Mouse (Mus musculus): ENCODE results near the gene Bdh1. TPM values are rescaled to one million over a fixed set of nuclear protein-coding genes. Genes with fewer than 3 reads are reported as not detected.
"Not testable (repeated sequence)": the region's sequence is repeated elsewhere in the genome, so short reads cannot be mapped to it uniquely, and the experiment has no call there.

Gene Bdh1
- total and polyA plus RNA-seq, 2 experiments from 2014 or later, result 4.2 to 9.5 TPM

DNA sequence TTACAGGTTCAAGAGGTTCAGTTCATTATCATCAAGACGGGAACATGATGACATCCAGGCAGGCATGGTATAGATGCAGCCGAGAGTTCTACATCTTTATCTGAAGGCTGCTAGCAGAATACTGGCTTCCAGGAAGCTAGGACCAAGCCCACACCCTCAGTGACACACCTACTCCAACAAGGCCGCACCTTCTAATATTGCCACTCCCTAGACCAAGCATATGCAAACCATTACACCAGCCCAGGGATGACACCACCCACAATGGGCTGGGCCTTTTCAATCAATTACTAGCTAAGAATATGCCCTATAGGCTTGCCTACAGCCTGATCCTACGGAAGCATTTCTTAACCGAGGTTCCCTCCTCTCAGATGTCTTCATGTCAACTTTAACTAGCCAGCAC, 42.9 kb downstream of the Bdh1 start:
- Histone ChIP-seq H3K27ac (ENCODE audit: low read depth) (no peak overlapping the region), H3K9ac (replicated peaks; ENCODE audit: low read depth, low read length) (no peak overlapping the region), H3K36me3 (replicated peaks; ENCODE audit: control insufficient read depth, insufficient read depth, low read length) (no peaks in the 10 kb centered on the region), H3K9me3 (replicated peaks; ENCODE audit: control insufficient read depth, low read length) (no peaks in the 10 kb centered on the region), H3K4me3 (ENCODE audit: low read depth, low read length) (no peak overlapping the region), H3K4me2 (ENCODE audit: low read depth, low read length) (no peak overlapping the region), H3K4me1 (ENCODE audit: control insufficient read depth, insufficient read depth) (no peaks in the 10 kb centered on the region), H3K27me3 (ENCODE audit: control insufficient read depth, insufficient read depth, low read length) (0 out of 2 replicates have a peak, but pooled peaks cover 10% of the 10 kb centered on the region)
- no peak for ATAC-seq (ENCODE audit: insufficient read depth, low read depth)
- WGBS, result 71% methylated on average over 5 of the region's 5 CpGs
- TF ChIP-seq EP300 (IDR thresholded peaks at IDR 0.05; ENCODE audit: low read depth), result no peak
- no peak for TF ChIP-seq CTCF (IDR thresholded peaks at IDR 0.05; ENCODE audit: low read depth)
- DNase-seq (ENCODE audit: low spot score), result no peak

DNA sequence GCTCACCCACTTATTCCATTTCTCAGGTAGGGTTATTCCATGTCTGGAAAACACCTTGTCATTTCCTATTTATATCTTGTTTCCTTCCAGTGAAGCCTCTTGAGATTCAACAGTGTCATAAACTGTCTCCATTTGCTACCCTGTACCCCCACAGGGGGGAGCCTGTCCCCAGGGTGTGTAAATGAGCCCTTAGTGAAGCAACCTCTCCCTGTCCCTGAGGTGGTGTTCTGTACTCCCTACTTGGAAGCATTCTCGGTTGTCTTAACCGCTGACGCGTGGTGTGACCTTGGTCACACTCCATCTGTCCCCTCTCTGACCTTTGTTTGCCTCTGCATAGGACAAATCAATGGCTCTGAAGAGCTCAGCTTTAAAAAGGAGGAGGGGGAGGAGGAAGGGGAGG, 43.5 kb downstream of the Bdh1 start:
- WGBS, result 16% methylated on average over 4 of the region's 4 CpGs
- TF ChIP-seq EP300 (IDR thresholded peaks at IDR 0.05; ENCODE audit: low read depth) (no peak), CTCF (IDR thresholded peaks at IDR 0.05; ENCODE audit: low read depth) (peak; percentile 71)
- Histone ChIP-seq H3K27me3 (ENCODE audit: control insufficient read depth, insufficient read depth, low read length) (0 out of 2 replicates have a peak, but pooled peaks cover 10% of the 10 kb centered on the region), H3K4me1 (ENCODE audit: control insufficient read depth, insufficient read depth) (no peaks in the 10 kb centered on the region), H3K9ac (replicated peaks; ENCODE audit: low read depth, low read length) (no peak overlapping the region), H3K4me3 (ENCODE audit: low read depth, low read length) (no peak overlapping the region), H3K4me2 (ENCODE audit: low read depth, low read length) (no peak overlapping the region), H3K27ac (ENCODE audit: low read depth) (no peak overlapping the region), H3K36me3 (replicated peaks; ENCODE audit: control insufficient read depth, insufficient read depth, low read length) (no peaks in the 10 kb centered on the region), H3K9me3 (replicated peaks; ENCODE audit: control insufficient read depth, low read length) (no peaks in the 10 kb centered on the region)
- peak; percentile 65 for DNase-seq (ENCODE audit: low spot score)
- ATAC-seq (ENCODE audit: insufficient read depth, low read depth), result peak; percentile 63

DNA sequence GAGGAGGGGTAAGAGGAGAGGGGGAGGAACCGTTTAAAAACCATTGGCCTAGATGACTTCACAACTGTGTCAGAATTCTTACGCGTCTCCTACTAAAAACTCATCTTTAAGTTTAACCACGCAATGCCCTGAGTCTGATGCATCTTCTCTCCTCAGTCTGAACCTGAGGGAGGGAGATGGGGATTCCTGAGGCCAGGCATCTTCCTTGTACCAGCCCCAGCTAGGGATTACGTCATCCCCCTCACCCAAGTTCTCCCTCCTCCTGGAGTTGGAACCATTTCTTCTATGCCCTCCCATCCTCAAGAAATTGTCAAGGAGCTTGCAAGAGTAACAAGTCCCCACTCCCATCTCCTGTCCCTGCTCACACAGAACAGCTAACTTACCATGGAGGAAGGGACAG, 44.0 kb downstream of the Bdh1 start:
- Histone ChIP-seq H3K4me1 (ENCODE audit: control insufficient read depth, insufficient read depth) (no peaks in the 10 kb centered on the region), H3K27ac (ENCODE audit: low read depth) (no peak overlapping the region), H3K4me3 (ENCODE audit: low read depth, low read length) (no peak overlapping the region), H3K36me3 (replicated peaks; ENCODE audit: control insufficient read depth, insufficient read depth, low read length) (no peaks in the 10 kb centered on the region), H3K4me2 (ENCODE audit: low read depth, low read length) (no peak overlapping the region), H3K9me3 (replicated peaks; ENCODE audit: control insufficient read depth, low read length) (no peaks in the 10 kb centered on the region), H3K27me3 (ENCODE audit: control insufficient read depth, insufficient read depth, low read length) (0 out of 2 replicates have a peak, but pooled peaks cover 8% of the 10 kb centered on the region), H3K9ac (replicated peaks; ENCODE audit: low read depth, low read length) (no peak overlapping the region)
- TF ChIP-seq CTCF (IDR thresholded peaks at IDR 0.05; ENCODE audit: low read depth), result no peak
- TF ChIP-seq EP300 (IDR thresholded peaks at IDR 0.05; ENCODE audit: low read depth), result no peak
- DNase-seq (ENCODE audit: low spot score), result no peak
- ATAC-seq (ENCODE audit: insufficient read depth, low read depth), result no peak
- 78% methylated on average over 5 of the region's 5 CpGs for WGBS

DNA sequence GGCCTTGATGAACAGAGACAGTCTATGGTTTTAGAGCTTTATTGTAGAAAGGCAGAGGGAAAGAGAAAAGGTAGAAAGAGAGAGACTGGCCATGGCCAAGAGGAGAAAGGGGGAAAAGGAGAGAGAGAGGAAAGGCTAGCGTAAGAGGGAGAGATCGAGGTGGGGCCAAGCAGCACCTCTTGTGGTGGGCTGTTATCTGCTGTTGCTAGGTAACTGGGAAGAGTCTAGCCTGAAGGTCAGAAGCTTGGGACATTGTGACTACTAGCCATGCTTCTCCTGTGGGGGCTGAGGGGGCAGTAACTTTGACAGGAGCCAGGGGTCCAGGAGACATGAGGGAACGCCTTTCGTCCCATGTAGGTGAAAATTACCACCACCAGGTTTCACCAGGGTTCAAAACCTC, 48.7 kb downstream of the Bdh1 start:
- ATAC-seq (ENCODE audit: insufficient read depth, low read depth); H3K4me2 ChIP-seq (ENCODE audit: low read depth, low read length): not testable (repeated sequence)

DNA sequence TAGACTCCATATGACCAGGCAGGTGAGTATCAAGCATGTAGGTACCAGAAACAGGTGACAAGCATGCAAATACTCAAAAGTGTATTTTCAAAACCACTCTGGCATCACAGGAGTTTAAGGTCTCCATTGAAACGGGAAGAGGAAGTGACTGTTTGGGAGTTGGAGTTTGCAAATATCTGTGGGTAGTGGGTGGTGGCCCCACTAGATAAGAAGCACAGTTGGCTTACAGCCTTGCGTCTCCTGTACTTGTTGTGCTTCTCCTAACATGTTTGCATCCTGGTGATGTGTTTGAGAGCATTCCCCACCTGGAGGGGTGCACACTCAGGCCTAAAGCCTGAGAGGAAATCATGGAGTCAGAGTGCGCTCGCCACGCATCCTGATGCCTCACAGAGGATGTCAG, 49.9 kb downstream of the Bdh1 start:
- whole genome bisulfite sequencing, result 77% methylated on average over 5 of the region's 5 CpGs
- TF ChIP-seq EP300 (IDR thresholded peaks at IDR 0.05; ENCODE audit: low read depth) (no peak), CTCF (IDR thresholded peaks at IDR 0.05; ENCODE audit: low read depth) (no peak)
- H3K36me3 ChIP-seq (replicated peaks; ENCODE audit: control insufficient read depth, insufficient read depth, low read length), result no peaks in the 10 kb centered on the region
- no peaks in the 10 kb centered on the region for H3K9me3 ChIP-seq (replicated peaks; ENCODE audit: control insufficient read depth, low read length)
- no peak overlapping the region for H3K4me2 ChIP-seq (ENCODE audit: low read depth, low read length)
- H3K4me3 ChIP-seq (ENCODE audit: low read depth, low read length), result no peak overlapping the region
- H3K4me1 ChIP-seq (ENCODE audit: control insufficient read depth, insufficient read depth), result no peaks in the 10 kb centered on the region
- no peak overlapping the region for H3K9ac ChIP-seq (replicated peaks; ENCODE audit: low read depth, low read length)
- DNase-seq (ENCODE audit: low spot score) (no peak), ATAC-seq (ENCODE audit: insufficient read depth, low read depth) (no peak)
- no peaks in the 10 kb centered on the region for H3K27me3 ChIP-seq (ENCODE audit: control insufficient read depth, insufficient read depth, low read length)
- no peak overlapping the region for H3K27ac ChIP-seq (ENCODE audit: low read depth)

More for the DNA sequence above, 48.7 kb downstream of the Bdh1 start:
- not testable (repeated sequence) for H3K9me3 ChIP-seq (replicated peaks; ENCODE audit: control insufficient read depth, low read length); H3K4me1 ChIP-seq (ENCODE audit: control insufficient read depth, insufficient read depth); H3K4me3 ChIP-seq (ENCODE audit: low read depth, low read length); DNase-seq (ENCODE audit: low spot score); H3K27me3 ChIP-seq (ENCODE audit: control insufficient read depth, insufficient read depth, low read length); H3K36me3 ChIP-seq (replicated peaks; ENCODE audit: control insufficient read depth, insufficient read depth, low read length); H3K27ac ChIP-seq (ENCODE audit: low read depth); H3K9ac ChIP-seq (replicated peaks; ENCODE audit: low read depth, low read length)
- whole genome bisulfite sequencing, result 59% methylated on average over 4 of the region's 4 CpGs

DNA sequence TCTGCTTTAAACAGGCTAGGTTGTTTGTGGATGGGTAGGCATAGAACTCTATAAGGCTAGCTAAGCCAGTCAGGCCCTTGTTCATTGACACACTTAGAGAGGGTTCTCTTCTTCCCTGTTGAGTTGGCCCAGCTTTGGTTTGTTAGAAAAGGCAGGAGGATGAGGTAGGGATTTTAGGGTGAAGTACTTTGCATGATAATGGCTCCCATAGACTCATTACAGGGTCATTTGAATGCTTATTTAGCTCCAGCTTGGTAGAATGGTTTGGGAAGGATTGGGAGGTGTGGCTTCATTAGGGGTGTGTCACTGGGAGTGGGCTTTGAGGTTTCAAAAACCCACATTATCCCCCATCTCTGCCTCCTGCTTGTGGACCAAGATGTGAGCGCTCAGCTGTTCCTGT, 51.1 kb downstream of the Bdh1 start:
- Histone ChIP-seq H3K9ac (replicated peaks; ENCODE audit: low read depth, low read length) (no peak overlapping the region), H3K36me3 (replicated peaks; ENCODE audit: control insufficient read depth, insufficient read depth, low read length) (no peaks in the 10 kb centered on the region), H3K27ac (ENCODE audit: low read depth) (no peak overlapping the region), H3K4me1 (ENCODE audit: control insufficient read depth, insufficient read depth) (no peaks in the 10 kb centered on the region), H3K27me3 (ENCODE audit: control insufficient read depth, insufficient read depth, low read length) (no peaks in the 10 kb centered on the region), H3K4me2 (ENCODE audit: low read depth, low read length) (no peak overlapping the region), H3K4me3 (ENCODE audit: low read depth, low read length) (no peak overlapping the region), H3K9me3 (replicated peaks; ENCODE audit: control insufficient read depth, low read length) (no peaks in the 10 kb centered on the region)
- TF ChIP-seq CTCF (IDR thresholded peaks at IDR 0.05; ENCODE audit: low read depth), result no peak
- no peak for TF ChIP-seq EP300 (IDR thresholded peaks at IDR 0.05; ENCODE audit: low read depth)
- 95% methylated on average over 1 of the region's 1 CpGs for WGBS
- DNase-seq (ENCODE audit: low spot score), result no peak
- ATAC-seq (ENCODE audit: insufficient read depth, low read depth), result no peak

All from heart, postnatal 0 days (tissue).